Mouse (Mus musculus): ENCODE measurements around the gene Riok2.

Riok2 gene

DNA sequence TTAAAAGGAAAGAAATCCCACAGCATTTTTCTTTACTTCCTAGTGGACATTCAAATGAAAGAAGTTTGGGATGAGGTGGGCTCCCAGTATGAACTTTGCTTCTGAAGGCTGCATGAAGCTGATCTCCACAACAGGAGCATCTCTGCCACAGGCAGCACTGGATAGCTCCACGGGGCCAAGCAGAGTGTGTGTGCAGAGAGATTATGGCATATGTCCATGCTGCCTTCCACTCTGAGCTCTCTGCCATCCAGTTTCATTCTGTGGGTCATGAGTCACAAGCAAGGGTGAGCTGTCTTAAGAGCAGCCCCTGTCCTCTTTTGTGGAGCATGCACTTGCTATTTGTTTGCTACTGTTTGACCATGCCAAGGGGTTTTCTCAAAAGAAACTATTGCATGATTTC, 31.5 kb downstream of the Riok2 start:
- no peak for DNase-seq (ENCODE audit: low read depth, low spot score)

- no peak for DNase-seq (ENCODE audit: low read depth, low spot score)
Measured at GRCm38 (mm10) chr17:17408137-17408536, 34.0 kb downstream of the Riok2 start.

DNA sequence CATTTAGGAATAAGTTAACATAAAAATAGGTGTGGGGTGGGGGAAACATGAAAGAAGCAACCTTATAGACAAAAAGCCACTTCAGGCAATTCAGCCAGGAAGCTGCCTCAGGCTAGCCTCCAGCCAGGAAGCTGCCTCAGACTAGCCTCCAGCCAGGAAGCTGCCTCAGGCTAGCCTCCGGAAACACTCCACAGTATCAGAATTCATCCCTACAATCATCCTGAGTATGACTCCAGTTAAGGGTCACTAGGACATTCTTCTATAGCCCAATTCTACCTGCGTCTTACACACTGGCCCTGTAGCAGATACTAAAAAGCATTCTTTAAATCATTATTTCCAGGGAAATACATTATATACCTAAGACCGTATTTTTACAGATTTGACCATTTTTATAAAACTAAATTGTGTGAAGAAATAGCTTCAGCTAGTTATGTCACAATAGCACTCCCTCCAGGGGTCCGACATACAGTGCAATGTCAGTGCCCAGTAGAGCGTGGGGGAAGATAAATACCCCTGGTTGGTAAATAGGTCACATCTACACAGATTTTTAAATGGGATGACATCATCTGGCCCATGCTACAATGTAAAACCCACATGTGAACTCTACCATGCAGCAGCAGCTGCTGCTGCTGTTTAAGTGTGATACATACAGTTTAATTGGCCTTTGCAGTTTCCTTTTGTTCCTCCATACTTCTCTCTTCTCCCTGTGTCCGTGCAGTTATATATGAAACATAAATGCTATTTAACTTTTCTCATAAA, 34.8 kb downstream of the Riok2 start:
- no peak for DNase-seq (ENCODE audit: low read depth, low spot score)

DNA sequence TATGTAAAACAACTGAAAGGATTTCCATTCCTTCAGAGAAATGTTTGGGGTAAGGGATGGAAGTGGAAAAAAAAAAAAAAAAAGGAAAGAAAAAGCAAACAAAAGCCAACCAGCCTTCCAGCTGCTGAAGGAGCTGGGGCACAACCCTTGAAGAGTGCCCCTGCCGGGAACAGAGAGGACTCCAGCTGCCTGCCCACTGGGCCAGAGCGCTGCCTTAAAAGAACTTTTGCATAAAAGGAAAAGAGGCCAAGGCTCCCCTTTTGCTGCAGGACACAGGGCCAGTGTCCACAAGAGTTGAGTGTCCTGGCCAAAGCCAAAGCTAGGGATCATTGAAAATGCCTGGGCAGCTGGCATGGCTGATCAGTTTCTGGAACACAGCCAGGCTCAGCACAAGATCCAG, 35.5 kb downstream of the Riok2 start:
- no peak for DNase-seq (ENCODE audit: low read depth, low spot score)

DNA sequence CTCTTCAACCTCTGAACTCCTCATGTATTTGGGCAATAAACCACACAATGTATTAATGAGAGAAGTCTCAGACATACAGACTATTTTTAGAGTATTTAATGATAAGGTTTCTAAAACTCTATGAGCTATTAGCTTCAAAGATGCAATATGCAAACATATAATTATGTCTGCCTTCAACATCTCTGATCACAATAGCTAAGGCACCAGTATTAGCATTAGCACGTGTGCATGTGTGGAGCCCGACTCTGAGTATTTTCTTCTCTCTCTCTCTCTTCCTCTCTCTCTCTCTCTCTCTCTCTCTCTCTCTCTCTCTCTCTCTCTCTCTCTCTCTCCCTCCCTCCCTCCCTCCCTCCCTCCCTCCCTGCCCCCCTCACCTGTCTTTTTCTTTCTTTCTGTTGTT, 37.3 kb downstream of the Riok2 start:
- DNase-seq (ENCODE audit: low read depth, low spot score): no peak

DNA sequence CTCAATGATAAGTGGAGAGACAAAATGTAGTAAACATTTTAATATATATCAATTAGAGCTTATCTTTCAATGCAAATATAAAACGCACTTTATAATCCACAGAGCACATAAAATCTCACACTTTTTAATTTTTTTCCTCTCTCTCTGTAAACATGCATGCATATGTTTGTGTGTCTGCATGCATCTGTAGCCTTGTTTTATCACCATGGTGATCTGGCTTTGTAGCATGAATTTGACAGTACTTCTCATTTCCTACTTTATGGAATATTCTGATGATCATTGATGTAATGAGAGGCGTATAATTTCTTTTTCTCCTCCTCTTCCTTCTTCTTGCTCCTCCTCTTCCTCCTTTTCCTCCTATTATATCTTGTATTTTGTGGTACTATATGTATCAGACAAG, 38.1 kb downstream of the Riok2 start:
- no peak for DNase-seq (ENCODE audit: low read depth, low spot score)

- DNase-seq (ENCODE audit: low read depth, low spot score): no peak
Measured at GRCm38 (mm10) chr17:17414206-17414605, 40.1 kb downstream of the Riok2 start.

DNA sequence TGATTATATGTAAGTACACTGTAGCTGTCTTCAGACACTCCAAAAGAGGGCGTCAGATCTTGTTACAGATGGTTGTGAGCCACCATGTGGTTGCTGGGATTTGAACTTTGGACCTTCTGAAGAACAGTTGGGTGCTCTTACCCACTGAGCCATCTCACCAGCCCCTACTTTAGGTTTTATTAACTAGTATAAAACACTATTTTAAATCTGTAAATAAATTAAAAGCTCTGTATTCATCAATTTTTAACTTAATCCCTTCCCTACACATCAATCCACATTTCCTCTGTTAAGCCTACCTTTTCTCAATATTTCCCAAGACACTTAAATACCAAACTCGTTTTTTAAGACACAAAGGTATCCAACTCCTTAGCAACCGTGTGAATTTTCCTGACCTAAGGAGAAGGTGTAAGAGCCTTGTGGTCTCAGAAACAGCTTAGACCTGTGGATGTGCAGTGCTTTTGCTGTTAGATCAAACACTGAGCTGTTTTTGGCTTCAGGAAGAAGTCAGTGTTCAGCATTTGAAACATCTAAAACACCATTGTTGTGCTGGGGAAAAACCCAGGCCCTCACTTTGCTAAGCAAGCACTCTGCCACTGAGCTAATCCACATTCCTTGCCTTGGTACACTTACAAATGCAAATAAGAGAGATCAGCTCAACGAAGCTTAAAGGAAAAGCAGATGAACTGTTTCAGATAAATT, 50.6 kb downstream of the Riok2 start:
- DNase-seq (ENCODE audit: low read depth, low spot score): no peak

GRCm38 (mm10) chr17:17425308-17425813, 51.3 kb downstream of the Riok2 start:
- DNase-seq (ENCODE audit: low read depth, low spot score): no peak

GRCm38 (mm10) chr17:17425906-17426305, 51.8 kb downstream of the Riok2 start:
- no peak for DNase-seq (ENCODE audit: low read depth, low spot score)

DNA sequence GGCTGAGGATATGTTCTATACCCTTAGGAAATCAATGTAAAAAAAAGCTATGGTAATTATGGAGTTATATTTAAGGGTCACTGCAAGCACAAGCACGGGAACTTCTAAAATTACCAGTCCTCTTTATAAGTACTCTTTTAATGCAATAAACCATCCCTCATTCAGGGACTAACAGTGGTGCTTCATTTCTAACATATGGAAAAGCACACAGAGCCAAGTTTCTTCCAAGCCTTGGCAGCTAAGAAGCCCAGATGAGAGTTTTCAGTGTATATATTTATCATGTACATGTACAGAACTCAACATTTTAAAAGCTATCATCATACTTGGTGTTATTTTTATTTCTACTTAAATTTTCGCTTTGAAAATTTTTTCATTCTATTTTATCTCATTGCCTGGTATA, 54.8 kb downstream of the Riok2 start:
- no peak for DNase-seq (ENCODE audit: low read depth, low spot score)

DNA sequence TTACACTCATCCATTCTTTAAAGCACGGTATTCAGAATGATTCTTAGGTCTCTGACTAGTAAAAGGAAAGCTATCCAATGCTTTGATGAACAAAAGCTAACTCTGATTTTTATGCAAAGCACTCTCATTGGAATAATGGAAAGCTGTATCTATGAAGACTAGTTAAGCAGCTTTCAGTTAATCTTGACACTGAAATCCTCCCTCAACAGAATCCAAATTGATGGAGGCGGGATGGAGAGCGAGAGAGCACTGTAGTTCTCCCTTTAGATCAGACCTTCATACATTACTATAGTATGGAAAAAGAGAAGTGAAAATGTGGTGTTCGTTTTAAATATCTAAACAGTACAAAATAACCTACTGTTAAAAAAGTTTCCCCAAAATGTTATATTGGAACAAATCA, 59.6 kb downstream of the Riok2 start:
- no peak for DNase-seq (ENCODE audit: low read depth, low spot score)

GRCm38 (mm10) chr17:17438576-17439191, 64.6 kb downstream of the Riok2 start:
- DNase-seq (ENCODE audit: low read depth, low spot score): no peak

- no peak for DNase-seq (ENCODE audit: low read depth, low spot score)
Measured at GRCm38 (mm10) chr17:17441876-17442498, 67.9 kb downstream of the Riok2 start.

DNA sequence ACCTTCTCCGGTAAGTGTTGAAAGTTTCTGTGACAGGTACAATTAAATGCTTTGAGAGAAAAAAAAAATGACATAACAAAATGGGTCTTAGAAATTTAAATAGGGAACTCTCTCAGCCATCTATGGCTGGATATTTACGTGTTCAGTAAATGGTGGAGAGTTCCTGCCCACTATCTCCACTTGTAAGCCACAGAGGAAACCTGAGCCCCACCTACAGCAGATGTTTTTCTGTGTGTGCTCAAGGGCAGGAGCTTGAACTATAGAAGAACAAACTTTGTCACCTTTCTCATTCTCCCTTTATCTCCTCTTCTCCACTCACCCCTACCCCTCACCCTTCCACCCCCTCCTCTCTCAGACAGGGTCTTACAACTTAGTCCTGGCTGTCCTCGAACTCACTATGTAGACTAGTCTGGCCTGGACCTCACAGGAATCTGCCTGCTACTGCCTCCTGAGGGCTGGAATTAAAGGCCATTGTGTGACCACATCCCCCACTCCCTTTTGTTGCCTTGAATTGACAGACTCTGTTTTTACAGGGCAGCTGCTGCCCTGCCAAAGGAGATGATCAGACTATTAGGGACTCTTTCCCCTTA, 70.3 kb downstream of the Riok2 start:
- DNase-seq (ENCODE audit: low read depth, low spot score): no peak
